Mouse (Mus musculus) splenic B cell, adult 2 months (primary cell): ENCODE data around the gene Zfp651.

Experiments used
- DNase-seq: peaks from one replicate; pipeline ENCODE4 v3.0.0-alpha.2; 2011; ENCODE audit warnings: low read depth, low spot score
- H3K27me3 ChIP-seq: 2 replicates; pipeline ENCODE4 v1.6.1; 2012; ENCODE audit warnings: mild to moderate bottlenecking, low read length, moderate library complexity, mixed read lengths; ENCODE audit not compliant: control insufficient read depth, poor library complexity, insufficient read depth, severe bottlenecking
- H3K36me3 ChIP-seq: 2 replicates; pipeline ENCODE4 v1.6.1; 2012; ENCODE audit warnings: mild to moderate bottlenecking, low read length, moderate library complexity, mixed read lengths; ENCODE audit not compliant: control insufficient read depth, poor library complexity, insufficient read depth, severe bottlenecking

The Zfp651 gene

GRCm38 (mm10) chr9:121757432-121757831 is 1.7 kb upstream of the Zfp651 start:
- peak; percentile 11 for DNase-seq
- Histone ChIP-seq H3K27me3 (no peaks in the 10 kb centered on the region), H3K36me3 (peaks cover 13% of the 10 kb centered on the region)

- Histone ChIP-seq H3K36me3 (peaks cover 10% of the 10 kb centered on the region), H3K27me3 (no peaks in the 10 kb centered on the region)
- no peak for DNase-seq
Observed at GRCm38 (mm10) chr9:121757835-121758814, 1.0 kb upstream of the Zfp651 start.

DNA sequence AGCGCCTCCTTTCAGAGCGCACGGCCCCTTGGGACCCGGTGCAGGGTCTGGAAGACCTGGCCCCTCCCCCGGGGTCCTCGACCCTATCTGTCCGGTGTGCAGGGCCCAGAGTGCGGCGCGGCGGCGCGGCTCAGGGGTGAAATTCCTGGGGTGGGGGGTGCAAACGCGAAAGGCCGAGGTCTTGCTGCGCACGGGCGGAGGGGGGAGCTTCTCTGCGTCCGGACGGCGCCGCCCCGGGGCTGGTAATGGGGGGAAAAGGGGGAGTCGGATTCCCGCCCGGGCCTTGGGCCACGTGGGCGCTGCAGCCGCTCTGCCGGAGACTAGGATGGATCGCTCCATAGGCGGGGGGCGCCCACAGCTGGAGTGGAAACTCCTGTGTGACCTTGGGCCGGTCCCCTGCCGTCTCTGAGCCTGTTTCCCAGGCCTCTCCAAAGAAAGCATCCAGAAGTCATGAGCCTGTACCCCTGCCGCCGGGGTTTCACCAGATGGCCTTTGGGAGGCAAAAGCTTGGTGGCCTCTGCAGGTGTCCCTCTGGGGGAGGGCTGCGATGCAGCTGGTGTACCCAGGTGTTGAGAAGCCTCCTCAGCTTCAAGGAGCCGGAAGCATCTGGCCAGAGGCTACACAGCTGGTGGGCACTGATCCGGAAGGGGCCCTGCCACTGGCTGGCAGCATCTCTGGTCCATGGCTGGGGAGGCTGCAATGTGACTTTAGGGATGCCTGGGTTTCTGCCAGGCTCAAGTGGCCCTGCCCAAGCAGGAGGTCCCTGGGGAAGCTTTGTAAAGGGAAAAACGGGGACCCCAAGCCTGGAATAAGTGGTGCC is 1.4 kb downstream of the Zfp651 start:
- peaks cover 7% of the 10 kb centered on the region; the same call in 1 of the 2 replicates for H3K36me3 ChIP-seq
- peak; percentile 34 for DNase-seq
- H3K27me3 ChIP-seq, result no peaks in the 10 kb centered on the region

GRCm38 (mm10) chr9:121761091-121761665 is 2.0 kb downstream of the Zfp651 start:
- DNase-seq, result no peak
- Histone ChIP-seq H3K36me3 (peaks cover 2% of the 10 kb centered on the region; the same call in 1 of the 2 replicates), H3K27me3 (no peaks in the 10 kb centered on the region)

DNA sequence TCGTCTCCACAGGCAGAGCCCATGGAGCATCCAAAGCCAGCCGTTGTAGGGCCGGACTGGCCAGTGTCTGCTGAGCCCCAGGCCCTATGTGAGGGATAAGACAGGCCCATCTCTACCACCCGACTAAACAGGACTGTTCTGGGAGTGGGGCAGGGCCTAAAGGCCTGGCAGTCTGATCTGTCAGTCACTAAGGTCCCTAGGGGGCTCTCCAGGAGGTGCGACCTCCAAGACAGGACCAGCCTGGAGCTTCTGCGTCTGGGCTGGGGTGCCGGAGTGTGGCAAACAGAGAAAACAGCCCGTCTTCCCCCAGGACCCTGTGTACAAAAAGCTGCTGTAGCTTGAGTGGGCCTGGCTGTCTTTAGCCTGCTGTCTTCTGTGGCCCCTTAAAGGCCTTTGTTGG is 2.7 kb downstream of the Zfp651 start:
- H3K27me3 ChIP-seq, result no peaks in the 10 kb centered on the region
- H3K36me3 ChIP-seq, result no peaks in the 10 kb centered on the region; the same call in 1 of the 2 replicates
- DNase-seq, result no peak

DNA sequence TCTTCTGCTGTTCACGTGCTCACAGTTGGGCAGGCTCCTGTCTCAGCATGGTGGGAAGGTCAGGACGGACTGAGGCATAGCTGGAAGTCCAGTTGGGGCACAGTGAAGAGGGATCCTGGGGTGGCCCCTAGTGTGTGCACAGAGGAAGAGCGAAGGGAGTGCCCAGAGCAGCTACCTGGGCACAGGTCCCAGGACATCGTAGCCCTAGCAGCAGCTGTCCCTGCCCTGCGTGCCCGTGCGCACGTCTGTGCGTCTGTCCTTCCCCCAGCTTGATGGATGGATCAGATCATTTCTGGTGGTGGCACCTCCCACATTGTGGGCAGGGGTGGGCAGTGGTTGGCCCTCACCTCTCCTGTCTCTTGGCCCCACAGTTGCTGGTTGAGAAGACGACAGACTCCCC is 3.1 kb downstream of the Zfp651 start:
- H3K36me3 ChIP-seq, result no peaks in the 10 kb centered on the region
- no peaks in the 10 kb centered on the region for H3K27me3 ChIP-seq
- DNase-seq, result no peak

GRCm38 (mm10) chr9:121762761-121763160 is 3.6 kb downstream of the Zfp651 start:
- no peaks in the 10 kb centered on the region for H3K36me3 ChIP-seq
- no peaks in the 10 kb centered on the region for H3K27me3 ChIP-seq
- DNase-seq, result no peak

DNA sequence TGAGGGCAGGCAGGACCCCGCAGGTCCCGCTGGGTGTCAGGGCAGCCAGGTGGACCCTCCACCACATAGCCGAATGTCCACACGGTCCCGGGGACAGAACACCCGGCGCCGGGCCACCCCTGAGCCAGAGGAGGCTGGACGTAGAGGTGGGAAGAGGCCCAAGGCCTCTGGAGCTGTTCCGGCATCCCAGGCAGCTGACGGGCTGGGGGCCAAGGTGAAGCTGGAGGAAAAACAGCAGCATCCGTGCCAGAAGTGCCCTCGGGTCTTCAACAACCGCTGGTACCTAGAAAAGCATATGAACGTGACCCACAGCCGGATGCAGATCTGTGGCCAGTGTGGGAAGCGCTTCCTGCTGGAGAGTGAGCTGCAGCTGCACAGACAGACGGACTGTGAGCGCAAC is 4.6 kb downstream of the Zfp651 start:
- Histone ChIP-seq H3K27me3 (no peaks in the 10 kb centered on the region), H3K36me3 (no peaks in the 10 kb centered on the region)
- DNase-seq, result no peak

- Histone ChIP-seq H3K27me3 (no peaks in the 10 kb centered on the region), H3K36me3 (no peaks in the 10 kb centered on the region)
- DNase-seq, result no peak
Observed at GRCm38 (mm10) chr9:121765166-121765855, 6.2 kb downstream of the Zfp651 start.

GRCm38 (mm10) chr9:121772412-121772811 is 13.3 kb downstream of the Zfp651 start:
- no peak for DNase-seq
- Histone ChIP-seq H3K27me3 (no peaks in the 10 kb centered on the region), H3K36me3 (no peaks in the 10 kb centered on the region)

- H3K36me3 ChIP-seq, result no peaks in the 10 kb centered on the region
- no peak for DNase-seq
- H3K27me3 ChIP-seq, result no peaks in the 10 kb centered on the region
Observed at GRCm38 (mm10) chr9:121775951-121776350, 16.8 kb downstream of the Zfp651 start.

GRCm38 (mm10) chr9:121776511-121776910 is 17.4 kb downstream of the Zfp651 start:
- Histone ChIP-seq H3K36me3 (no peaks in the 10 kb centered on the region), H3K27me3 (no peaks in the 10 kb centered on the region)
- DNase-seq, result no peak

- no peaks in the 10 kb centered on the region for H3K27me3 ChIP-seq
- DNase-seq, result no peak
- H3K36me3 ChIP-seq, result no peaks in the 10 kb centered on the region
Observed at GRCm38 (mm10) chr9:121777484-121778065, 18.4 kb downstream of the Zfp651 start, which contains the start of gene Klhl40. Gene Klhl40 (plus strand): TSS chr9:121777607.

GRCm38 (mm10) chr9:121778066-121778624 is 19.0 kb downstream of the Zfp651 start:
- no peaks in the 10 kb centered on the region for H3K27me3 ChIP-seq
- DNase-seq, result no peak
- no peaks in the 10 kb centered on the region for H3K36me3 ChIP-seq
